Mouse (Mus musculus) left cerebral cortex, postnatal 4 days (tissue): ENCODE measurements around the gene Bbof1. TPM values are rescaled to one million over a fixed set of nuclear protein-coding genes. Genes with fewer than 3 reads are reported as not detected.

ENCODE experiments used
- DNase-seq: peaks from one replicate; pipeline ENCODE4 v3.0.0-alpha.2; 2022
- intact Hi-C: fragments of 180-260 bp; cut with DNase I; formaldehyde crosslinking; loops from one replicate; pipeline ENCODE4 v1.15.1; 2025
- total RNA-seq, 2 experiments: library from RNA; stranded (reverse); gene quantifications; 2 replicates each; pipeline ENCODE4 v1.2.3; 2021

Bbof1 gene
- total RNA-seq, 2 experiments from 2014 or later, result 6.1 to 8.7 TPM

GRCm38 (mm10) chr12:84461416-84461815 lies 52.5 kb downstream of the Bbof1 start:
- intact Hi-C loops, result no loop called here
- no peak for DNase-seq

DNA sequence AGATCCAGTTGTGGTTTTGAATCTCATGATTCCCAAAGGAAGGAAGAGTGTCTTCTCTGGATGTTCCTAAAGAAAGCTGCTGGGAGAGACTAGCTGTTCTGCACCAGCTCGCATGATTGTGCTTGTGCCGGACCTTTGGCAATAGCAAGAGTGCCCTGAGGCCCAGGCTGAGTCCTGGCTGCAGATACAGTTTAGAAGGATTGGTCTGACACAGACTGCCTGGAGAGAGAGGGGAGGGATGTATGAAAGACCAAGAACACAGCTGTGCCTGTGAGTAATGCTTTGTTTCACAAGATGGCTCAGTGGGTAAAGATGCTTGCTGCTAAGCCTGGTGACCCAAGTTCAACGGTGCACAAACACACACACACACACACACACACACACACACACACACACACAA lies 54.0 kb downstream of the Bbof1 start:
- intact Hi-C loops, result no loop called here

GRCm38 (mm10) chr12:84468701-84469100 lies 59.8 kb downstream of the Bbof1 start:
- intact Hi-C loops, result loop anchor here (2.0 kb wide), 1 partner anchor 120 kb away; no protein-coding TSS in a partner anchor
- no peak for DNase-seq

More for the DNA sequence above, 54.0 kb downstream of the Bbof1 start:
- DNase-seq, result no peak

GRCm38 (mm10) chr12:84478937-84479336 lies 70.1 kb downstream of the Bbof1 start:
- intact Hi-C loops, result loop anchor here (10.0 kb wide), 1 partner anchor 276 kb away; no protein-coding TSS in a partner anchor
- DNase-seq, result no peak

DNA sequence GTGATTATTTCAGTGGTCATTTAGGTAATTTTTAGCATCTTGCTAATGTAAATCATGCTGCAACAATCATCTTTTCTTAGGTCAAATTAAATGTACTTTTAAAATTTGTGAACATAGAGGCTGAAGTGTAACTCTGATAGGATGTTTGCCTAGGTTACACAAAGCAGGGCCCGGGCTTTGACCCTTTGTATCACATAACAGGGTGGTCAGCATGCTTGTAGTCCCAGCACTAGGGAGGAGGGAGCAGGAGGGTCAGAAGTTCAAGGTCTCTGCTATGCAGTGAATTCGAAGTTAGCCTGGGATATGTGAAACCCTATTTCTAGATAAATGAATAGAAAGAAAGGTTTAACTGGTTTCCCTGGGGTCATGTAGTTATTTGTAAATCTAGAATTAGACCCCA lies 72.4 kb downstream of the Bbof1 start:
- intact Hi-C loops, result no loop called here
- DNase-seq, result no peak

DNA sequence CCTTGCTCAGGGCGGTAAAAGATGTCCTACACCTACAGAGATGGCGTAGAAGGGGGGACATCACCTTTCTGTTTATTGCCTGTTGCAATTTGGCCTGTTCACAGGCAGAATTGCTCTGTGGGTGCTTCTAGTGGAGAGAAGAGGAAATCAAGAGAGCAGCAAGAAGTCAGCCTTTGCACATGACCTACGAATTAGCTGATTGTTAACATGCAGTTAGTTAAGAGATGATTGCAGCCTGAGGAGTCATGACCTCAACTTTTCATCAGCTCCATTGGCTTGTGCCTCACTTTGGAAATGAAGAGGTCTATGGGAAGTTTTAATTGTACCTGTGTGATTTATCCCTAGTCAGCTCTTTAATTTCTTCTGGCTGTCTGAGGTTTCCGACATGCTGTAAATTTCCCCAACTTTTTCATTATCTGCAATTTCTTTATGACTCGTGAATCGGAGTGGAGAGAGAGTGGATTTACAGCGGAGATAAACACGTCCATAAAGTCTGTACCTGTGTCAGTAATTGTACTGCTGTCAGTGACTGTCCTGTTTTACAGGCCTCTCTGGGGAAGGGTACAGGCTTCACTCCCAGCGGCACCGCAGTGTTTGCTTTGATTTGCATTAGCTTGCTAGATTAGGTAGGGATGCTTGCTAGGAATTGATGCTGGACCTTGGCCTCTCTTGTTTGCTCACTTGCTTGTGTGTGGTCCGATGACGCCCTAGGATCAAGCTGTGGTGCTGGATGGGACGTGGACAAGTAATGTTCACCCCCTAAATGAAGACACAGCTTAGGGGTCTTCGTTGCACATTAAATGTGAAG lies 74.1 kb downstream of the Bbof1 start:
- no peak for DNase-seq
- intact Hi-C loops, result no loop called here

DNA sequence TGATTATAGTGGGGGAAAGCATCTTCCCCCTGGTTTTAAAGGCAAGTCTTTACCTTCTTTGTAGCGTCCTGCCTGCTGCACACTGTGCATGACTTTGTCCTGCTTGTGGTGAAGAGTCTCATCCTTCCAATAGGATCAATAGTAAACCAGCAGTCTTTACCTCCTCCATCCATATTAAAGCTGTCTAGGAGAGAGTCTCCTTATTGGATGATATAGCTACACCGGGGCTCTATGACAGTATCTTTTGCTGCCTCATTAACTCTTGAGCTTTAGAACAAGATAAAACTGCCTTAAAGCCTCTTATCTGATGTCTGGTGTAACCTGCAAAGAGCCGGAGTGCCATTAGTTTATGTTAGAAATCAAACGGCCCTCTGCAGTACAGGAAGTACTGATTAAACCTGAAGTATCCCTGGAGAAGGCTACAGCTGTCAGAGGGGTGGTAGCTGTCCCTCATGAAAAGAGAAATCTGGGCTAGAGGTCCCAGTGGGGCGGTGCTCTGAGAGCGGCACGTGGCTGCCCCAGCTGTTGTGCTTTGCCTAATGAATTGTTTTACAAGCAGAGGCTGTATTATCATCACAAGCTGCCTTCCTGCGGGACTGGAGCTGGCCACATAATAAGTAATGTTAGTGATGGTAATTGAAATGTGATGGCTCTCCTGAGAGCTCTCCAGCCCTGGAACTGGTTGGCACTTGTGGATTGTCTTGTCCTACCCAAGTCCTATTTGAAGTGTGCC lies 78.6 kb downstream of the Bbof1 start:
- intact Hi-C loops, result no loop called here
- DNase-seq, result peak; percentile 21

Other genes starting within 250 kb of the Bbof1 start
- gene Elmsan1, start 190.2 kb upstream of the Bbof1 start, total RNA-seq, result 10 to 100 TPM; 12.9 to 14.9 TPM
- gene Ptgr2, start 123.8 kb upstream of the Bbof1 start, total RNA-seq, result 10 to 100 TPM; 19.1 to 20.5 TPM
- gene Zfp410, start 92.2 kb upstream of the Bbof1 start, total RNA-seq, result 10 to 100 TPM; 46.4 to 56.3 TPM
- 10 to 100 TPM; 23.9 to 28.0 TPM for gene Coq6, start 47.4 kb upstream of the Bbof1 start, total RNA-seq
- gene Fam161b, start 47.2 kb upstream of the Bbof1 start, total RNA-seq, result 10 to 100 TPM; 11.8 to 12.3 TPM
- 10 to 100 TPM; 15.8 to 17.0 TPM for gene Entpd5, start within 50 bp of the Bbof1 start, total RNA-seq
- 10 to 100 TPM; 11.3 TPM for gene Rnf113a2, start 8.1 kb downstream of the Bbof1 start, total RNA-seq
- 10 to 100 TPM; 25.9 to 26.2 TPM for gene Aldh6a1, start 41.9 kb downstream of the Bbof1 start, total RNA-seq
- 10 to 100 TPM; 12.7 to 15.0 TPM for gene Lin52, start 42.4 kb downstream of the Bbof1 start, total RNA-seq
- gene Vsx2, start 160.7 kb downstream of the Bbof1 start, total RNA-seq, result not detected
- gene Abcd4, start 208.3 kb downstream of the Bbof1 start, total RNA-seq, result 10 to 100 TPM; 10.9 to 13.5 TPM
- gene Vrtn, start 231.9 kb downstream of the Bbof1 start, total RNA-seq, result not detected